Mouse (Mus musculus) MEL (cell line): Measurements from ENCODE around the gene Chd9. TPM values are rescaled to one million over a fixed set of nuclear protein-coding genes. Genes with fewer than 3 reads are reported as not detected.

Source experiments
- DNase-seq: peaks from one replicate; pipeline ENCODE4 v3.0.0; 2011; ENCODE audit warnings: low read depth, low spot score
- H3K27ac ChIP-seq: 2 replicates; pipeline ENCODE4 v1.5.1; 2012; ENCODE audit warnings: low read depth, mild to moderate bottlenecking, control low read depth, low read length, moderate library complexity; ENCODE audit not compliant: control insufficient read depth
- H3K27me3 ChIP-seq, 2 experiments: fragments of 150-350 bp in 1 of 2; sonication (generic) in 1 of 2; 2 replicates each; pipeline ENCODE4 v1.6.1; 2012; ENCODE audit warnings: low read length in 2 of 2, mild to moderate bottlenecking in 2 of 2, improper control_type of control experiment in 1 of 2, moderate library complexity in 1 of 2; ENCODE audit not compliant: insufficient read depth in 2 of 2, control insufficient read depth in 1 of 2
- H3K36me3 ChIP-seq, 2 experiments: 2 replicates each; pipeline ENCODE4 v1.6.1; 2012 to 2014; ENCODE audit warnings: low read length in 2 of 2, improper control_type of control experiment in 1 of 2, inconsistent platforms in 1 of 2, mild to moderate bottlenecking in 1 of 2; ENCODE audit not compliant: insufficient read depth in 2 of 2, control insufficient read depth in 1 of 2
- H3K4me1 ChIP-seq, 2 experiments: fragments of 150-350 bp in 1 of 2; sonication (generic) in 1 of 2; 2 replicates each; pipeline ENCODE4 v1.6.1; 2012; ENCODE audit warnings: low read length in 2 of 2, improper control_type of control experiment in 1 of 2, mild to moderate bottlenecking in 1 of 2; ENCODE audit not compliant: insufficient read depth in 2 of 2, control insufficient read depth in 1 of 2
- H3K4me3 ChIP-seq, 2 experiments: fragments of 150-350 bp in 1 of 2; sonication (generic) in 1 of 2; 2 replicates each; pipeline ENCODE4 v1.5.1; 2012; ENCODE audit warnings: low read depth in 2 of 2, low read length in 2 of 2, mild to moderate bottlenecking in 2 of 2, moderate library complexity in 2 of 2, control low read depth in 1 of 2, improper control_type of control experiment in 1 of 2; ENCODE audit not compliant: control insufficient read depth in 1 of 2, insufficient read depth in 1 of 2
- H3K79me2 ChIP-seq: 2 replicates; pipeline ENCODE4 v1.6.1; 2012; ENCODE audit warnings: mild to moderate bottlenecking, low read length, moderate library complexity; ENCODE audit not compliant: control insufficient read depth, poor library complexity, insufficient read depth
- H3K9ac ChIP-seq: 2 replicates; pipeline ENCODE4 v1.6.1; 2012; ENCODE audit warnings: low read depth, mild to moderate bottlenecking, control low read depth, low read length, moderate library complexity; ENCODE audit not compliant: control insufficient read depth, poor library complexity, severe bottlenecking
- H3K9me3 ChIP-seq: fragments of 150-350 bp; sonication (generic); replicated peaks from 2 replicates; pipeline ENCODE4 v1.6.1; 2012; ENCODE audit warnings: mild to moderate bottlenecking, low read length, improper control_type of control experiment, moderate library complexity; ENCODE audit not compliant: insufficient read depth
- ETS1 ChIP-seq: IDR thresholded peaks from 2 replicates; pipeline ENCODE4 v1.6.1; 2012; ENCODE audit warnings: low read depth, mild to moderate bottlenecking, inconsistent platforms, low read length, improper control_type of control experiment, moderate library complexity
- GATA1 ChIP-seq: IDR thresholded peaks from 2 replicates; pipeline ENCODE4 v1.6.1; 2011; ENCODE audit warnings: low read depth, low read length, improper control_type of control experiment
- MAX ChIP-seq: IDR thresholded peaks from 2 replicates; pipeline ENCODE4 v1.6.1; 2011; ENCODE audit warnings: low read length, improper control_type of control experiment
- MAZ ChIP-seq: IDR thresholded peaks from 2 replicates; pipeline ENCODE4 v1.6.1; 2012; ENCODE audit warnings: low read depth, mild to moderate bottlenecking, inconsistent platforms, low read length, improper control_type of control experiment
- MEF2A ChIP-seq: IDR thresholded peaks from 2 replicates; pipeline ENCODE4 v1.6.1; 2014; ENCODE audit warnings: low read depth, mild to moderate bottlenecking, inconsistent platforms, low read length, improper control_type of control experiment; ENCODE audit not compliant: poor library complexity, insufficient replicate concordance, severe bottlenecking; ENCODE audit errors: extremely low read depth
- NELFE ChIP-seq: IDR thresholded peaks from 2 replicates; pipeline ENCODE4 v1.6.1; 2011; ENCODE audit warnings: low read depth, low read length, improper control_type of control experiment
- POLR2A ChIP-seq, 2 experiments: IDR thresholded peaks; 2 replicates each; pipeline ENCODE4 v1.6.1; 2011 to 2012; ENCODE audit warnings: low read length in 2 of 2, mild to moderate bottlenecking in 2 of 2, control low read depth in 1 of 2, improper control_type of control experiment in 1 of 2, low read depth in 1 of 2, moderate library complexity in 1 of 2; ENCODE audit not compliant: control insufficient read depth in 1 of 2, insufficient read depth in 1 of 2, poor library complexity in 1 of 2
- POLR2AphosphoS5 ChIP-seq: IDR thresholded peaks from 2 replicates; pipeline ENCODE4 v1.6.1; 2012; ENCODE audit warnings: low read depth, borderline replicate concordance, mild to moderate bottlenecking, inconsistent platforms, low read length, moderate library complexity, mixed read lengths
- RCOR1 ChIP-seq: IDR thresholded peaks from 2 replicates; pipeline ENCODE4 v1.6.1; 2012; ENCODE audit warnings: low read depth, mild to moderate bottlenecking, inconsistent platforms, low read length, improper control_type of control experiment
- TAL1 ChIP-seq: IDR thresholded peaks from 2 replicates; pipeline ENCODE4 v1.6.1; 2012; ENCODE audit warnings: mild to moderate bottlenecking, inconsistent platforms, low read length, moderate library complexity, mixed read lengths
- TBP ChIP-seq: IDR thresholded peaks from 2 replicates; pipeline ENCODE4 v1.8.0; 2011; ENCODE audit warnings: low read depth, low read length, improper control_type of control experiment
- ZKSCAN1 ChIP-seq: IDR thresholded peaks from 2 replicates; pipeline ENCODE4 v1.6.1; 2012; ENCODE audit warnings: low read depth, mild to moderate bottlenecking, inconsistent platforms, low read length, improper control_type of control experiment, moderate library complexity
- ZMIZ1 ChIP-seq: IDR thresholded peaks from 2 replicates; pipeline ENCODE4 v1.6.1; 2012; ENCODE audit warnings: low read depth, mild to moderate bottlenecking, inconsistent platforms, low read length, improper control_type of control experiment, moderate library complexity
- ZNF384 ChIP-seq: IDR thresholded peaks from 2 replicates; pipeline ENCODE4 v1.6.1; 2012; ENCODE audit warnings: low read depth, mild to moderate bottlenecking, inconsistent platforms, low read length, improper control_type of control experiment
- polyA plus RNA-seq, 2 experiments: library from polyadenylated mRNA; stranded (reverse) in 1 of 2; unstranded in 1 of 2; fragments of >175 nt in 1 of 2; fragments of >200 nt in 1 of 2; gene quantifications; 2 replicates each; pipeline versions ENCODE4 v1.2.1 to v1.2.4; 2012; ENCODE audit warnings: low replicate concordance in 2 of 2, low read depth in 1 of 2; ENCODE audit not compliant: insufficient read length in 2 of 2, insufficient read depth in 1 of 2, missing spikeins in 1 of 2
- total RNA-seq: library from RNA; depleted of rRNA; stranded (reverse); fragments of 300-350 nt; gene quantifications from 2 replicates; pipeline ENCODE4 v1.2.3, GENCODE M21; 2012

Chd9 gene
- total and polyA plus RNA-seq, 3 experiments, result 5.9 to 87.4 (median 40.3) TPM

DNA sequence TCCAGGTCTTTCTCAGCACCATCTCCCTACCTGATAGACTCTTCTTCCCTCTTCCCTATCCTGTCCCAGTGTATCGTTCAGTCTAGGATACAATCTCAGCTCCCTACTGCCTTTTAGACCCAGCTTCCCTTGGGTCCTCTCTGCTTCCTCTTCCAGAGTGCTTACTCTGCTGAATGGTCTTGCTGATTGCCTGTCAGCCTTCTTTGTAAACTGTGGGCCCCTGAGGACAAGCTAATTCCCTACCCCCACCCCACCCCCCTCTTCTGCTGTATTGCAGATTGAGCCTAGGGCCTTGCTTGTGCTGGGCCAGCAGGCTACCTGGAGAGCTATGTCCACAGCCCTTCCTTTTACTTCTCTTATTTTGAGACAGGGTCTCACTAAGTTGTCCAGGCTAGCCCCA, 28.8 kb downstream of the Chd9 start:
- H3K36me3 ChIP-seq, result peaks cover 0 to 5% of the 10 kb centered on the region in 2 experiments; a peak in 2 of 4 replicates
- H3K4me1 ChIP-seq, result peaks cover 0 to 16% of the 10 kb centered on the region in 2 experiments; a peak in 2 of 4 replicates
- H3K79me2 ChIP-seq, result no peaks in the 10 kb centered on the region
- H3K9ac ChIP-seq, result no peak overlapping the region
- H3K27me3 ChIP-seq, result no peaks in the 10 kb centered on the region
- no peak overlapping the region for H3K27ac ChIP-seq
- no peaks in the 10 kb centered on the region for H3K9me3 ChIP-seq
- TF ChIP-seq MAZ (no peak), TAL1 (no peak), ZMIZ1 (no peak), ZKSCAN1 (no peak), POLR2AphosphoS5 (no peak), MAX (no peak), GATA1 (no peak), TBP (no peak), NELFE (no peak)
- no peak for DNase-seq
- H3K4me3 ChIP-seq, result no peak overlapping the region

DNA sequence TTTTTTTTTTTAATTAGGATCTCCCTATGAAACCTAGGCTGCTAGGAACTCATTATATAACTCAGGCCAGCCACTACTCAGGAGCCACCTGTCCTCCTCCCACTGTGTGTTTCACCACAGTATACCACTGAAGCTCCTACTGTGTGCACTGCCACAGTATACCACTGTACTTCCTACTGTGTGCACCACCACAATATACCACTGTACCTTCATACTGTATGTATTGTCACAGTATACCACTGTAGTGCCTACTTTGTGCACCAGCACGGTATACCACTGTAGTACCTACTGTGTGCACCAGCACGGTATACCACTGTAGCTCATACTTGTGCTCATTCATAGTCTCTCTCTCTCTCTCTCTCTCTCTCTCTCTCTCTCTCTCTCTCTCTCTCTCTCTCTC, 29.9 kb downstream of the Chd9 start:
- Histone ChIP-seq H3K4me1 (peaks cover 0 to 16% of the 10 kb centered on the region in 2 experiments; a peak in 2 of 4 replicates), H3K27me3 (no peaks in the 10 kb centered on the region), H3K9ac (no peak overlapping the region), H3K4me3 (no peak overlapping the region), H3K36me3 (peaks cover 0 to 5% of the 10 kb centered on the region in 2 experiments; a peak in 2 of 4 replicates), H3K27ac (no peak overlapping the region), H3K9me3 (no peaks in the 10 kb centered on the region), H3K79me2 (no peaks in the 10 kb centered on the region)
- TF ChIP-seq ETS1, result no peak
- TF ChIP-seq MAX, result no peak
- no peak for TF ChIP-seq MEF2A
- peak; percentile 90 for TF ChIP-seq ZKSCAN1
- TF ChIP-seq MAZ, result no peak
- TF ChIP-seq POLR2A (IDR thresholded peaks at IDR 0.05; ENCODE audit: control insufficient read depth in 1 of 2, insufficient read depth in 1 of 2, low read depth in 1 of 2, low read length in 2 of 2, poor library complexity in 1 of 2), result no peak
- no peak for TF ChIP-seq ZNF384
- TF ChIP-seq RCOR1, result no peak
- DNase-seq, result no peak
